Mouse (Mus musculus): ENCODE results near the gene Prdm16.

- TF ChIP-seq GATA1 (IDR thresholded peaks at IDR 0.05; ENCODE audit: borderline replicate concordance, low read length) (no peak), FLI1 (IDR thresholded peaks at IDR 0.05; ENCODE audit: low read length) (no peak)
Measured at GRCm38 (mm10) chr4:154503260-154503829, 133.3 kb downstream of the Prdm16 start.

Measured in megakaryocyte, embryonic 14.5 days (primary cell).